Mouse (Mus musculus) liver, embryonic 16.5 days (tissue): Measurements from ENCODE around the gene Dedd2. TPM values are rescaled to one million over a fixed set of nuclear protein-coding genes. Genes with fewer than 3 reads are reported as not detected.

Experiments
- ATAC-seq: fragments of 200-750 bp; cut with Nextera tagmentation; 2 replicates; pipeline ENCODE4 v1.8.0; 2017; ENCODE audit warnings: low read depth, mild to moderate bottlenecking, moderate number of reproducible peaks, moderate library complexity
- H3K27ac ChIP-seq: fragments of 300-500 bp; sonication (generic); 2 replicates; pipeline ENCODE4 v1.5.1; 2014; ENCODE audit warnings: mild to moderate bottlenecking, low read length
- H3K27me3 ChIP-seq: fragments of 300-500 bp; sonication (generic); 2 replicates; pipeline ENCODE4 v1.6.1; 2014; ENCODE audit warnings: low read depth, low read length, mixed read lengths; ENCODE audit not compliant: control insufficient read depth, insufficient read depth
- H3K36me3 ChIP-seq: fragments of 300-500 bp; sonication (generic); 2 replicates; pipeline ENCODE4 v1.6.1; 2014; ENCODE audit warnings: mild to moderate bottlenecking; ENCODE audit not compliant: control insufficient read depth, insufficient read depth
- H3K4me1 ChIP-seq: fragments of 300-500 bp; sonication (generic); 2 replicates; pipeline ENCODE4 v1.6.1; 2014; ENCODE audit warnings: low read depth, low read length, mixed read lengths; ENCODE audit not compliant: control insufficient read depth
- H3K4me2 ChIP-seq: fragments of 300-500 bp; sonication (generic); 2 replicates; pipeline ENCODE4 v1.6.1; 2014; ENCODE audit warnings: low read depth, low read length, mixed read lengths
- H3K4me3 ChIP-seq: fragments of 300-500 bp; sonication (generic); 2 replicates; pipeline ENCODE4 v1.5.1; 2014; ENCODE audit warnings: low read depth, mild to moderate bottlenecking, low read length
- H3K9ac ChIP-seq: fragments of 300-500 bp; sonication (generic); 2 replicates; pipeline ENCODE4 v1.6.1; 2014; ENCODE audit warnings: low read depth, low read length
- H3K9me3 ChIP-seq: fragments of 300-500 bp; sonication (generic); replicated peaks from 2 replicates; pipeline ENCODE4 v1.6.1; 2016; ENCODE audit warnings: low read length; ENCODE audit not compliant: control insufficient read depth
- WGBS: fragments of 180-500 bp; shearing (Covaris S2); extraction: QIAGEN DNeasy Blood & Tissue Kit; methylation state at CpG from one replicate; pipeline ENCODE4 v1.1.7; 2014; ENCODE audit not compliant: insufficient replicate concordance; 5-methylcytosine and 5-hydroxymethylcytosine counted together
- polyA plus RNA-seq: library from polyadenylated mRNA; unstranded; fragments of >200 nt; fragmentation: Nextera tagmentation; extraction: Ambion mirVana; gene quantifications from 2 replicates; pipeline ENCODE4 v1.2.1, GENCODE M21; 2015

Dedd2 gene
- polyA plus RNA-seq, 1 experiment from 2014 or later: 31.9 TPM

DNA sequence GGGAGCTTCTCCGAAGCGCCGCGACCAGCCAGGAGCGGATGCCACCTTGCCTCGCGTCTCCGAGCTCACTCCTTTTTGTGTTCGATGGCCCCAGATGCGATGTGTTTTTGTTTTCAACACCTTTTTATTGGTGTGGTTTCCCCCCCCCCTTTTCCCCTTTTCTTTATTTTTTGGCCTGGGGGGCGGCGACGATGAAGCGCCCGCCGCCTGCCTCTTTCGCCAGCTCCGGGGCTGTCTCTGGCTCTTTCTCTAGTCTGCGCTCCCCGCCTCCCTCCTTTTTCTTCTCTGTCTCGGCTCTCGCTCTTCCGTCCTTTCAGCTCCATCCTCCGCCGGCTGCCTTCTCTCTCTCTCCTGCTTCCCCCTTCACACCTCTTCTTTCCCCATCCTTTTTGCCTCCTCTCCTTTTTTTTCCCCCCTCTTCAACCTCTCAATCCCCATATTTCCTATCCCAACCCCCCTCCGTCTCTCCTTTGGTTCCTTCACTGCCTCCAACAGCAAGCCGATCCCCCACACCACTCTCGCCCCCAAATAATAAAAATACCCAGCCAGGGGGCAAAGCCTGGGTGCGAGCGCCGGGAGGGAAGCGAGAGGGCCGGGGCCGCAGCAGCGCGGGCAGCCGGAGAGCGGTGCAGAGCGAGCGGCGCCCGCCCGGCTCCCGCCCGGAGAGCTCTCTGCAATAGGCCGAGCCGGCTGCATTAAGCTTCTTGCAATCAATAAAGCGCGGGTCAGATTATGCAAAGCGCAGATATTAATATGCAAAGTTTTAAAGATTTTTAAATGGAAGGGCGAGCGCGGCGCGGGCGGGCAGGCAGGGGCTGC is 41.4 kb downstream of the Dedd2 start:
- WGBS: 2% methylated on average over 55 of the region's 56 CpGs
- H3K4me1 ChIP-seq: no peaks in the 10 kb centered on the region; the same call in none of the 2 replicates
- H3K27ac ChIP-seq: no peak overlapping the region
- peak overlapping the region; percentile 56 for H3K4me2 ChIP-seq
- H3K4me3 ChIP-seq: peak overlapping the region; percentile 36
- no peaks in the 10 kb centered on the region for H3K36me3 ChIP-seq
- no peaks in the 10 kb centered on the region for H3K9me3 ChIP-seq
- no peak for ATAC-seq
- peaks cover 89% of the 10 kb centered on the region for H3K27me3 ChIP-seq
- H3K9ac ChIP-seq: no peak overlapping the region

DNA sequence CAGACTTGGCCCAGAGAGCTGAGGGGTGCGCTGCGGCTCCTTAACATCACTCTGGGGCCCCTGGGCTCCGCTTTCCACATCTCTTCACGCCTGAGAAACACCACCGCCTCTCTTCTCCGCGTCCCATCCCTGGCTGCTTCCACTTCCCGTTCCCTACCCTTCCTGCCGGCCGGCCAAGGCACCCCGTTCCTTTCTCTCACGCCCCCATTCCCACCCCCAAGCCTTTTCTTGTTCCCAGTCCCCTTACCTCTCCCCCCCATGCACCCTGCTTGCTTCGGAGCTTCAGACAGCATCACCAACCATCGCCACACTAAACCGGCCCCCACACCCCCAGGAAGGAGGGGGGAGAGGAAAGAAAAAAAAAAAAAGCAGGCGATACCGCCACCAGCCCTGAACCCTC is 42.1 kb downstream of the Dedd2 start:
- H3K27me3 ChIP-seq: peaks cover 86% of the 10 kb centered on the region
- H3K4me3 ChIP-seq: no peak overlapping the region
- no peak for ATAC-seq
- no peak overlapping the region for H3K27ac ChIP-seq
- H3K4me2 ChIP-seq: no peak overlapping the region
- H3K9ac ChIP-seq: no peak overlapping the region
- H3K36me3 ChIP-seq: no peaks in the 10 kb centered on the region
- WGBS: 2% methylated on average over 15 of the region's 17 CpGs
- H3K9me3 ChIP-seq: no peaks in the 10 kb centered on the region
- no peaks in the 10 kb centered on the region; the same call in none of the 2 replicates for H3K4me1 ChIP-seq

DNA sequence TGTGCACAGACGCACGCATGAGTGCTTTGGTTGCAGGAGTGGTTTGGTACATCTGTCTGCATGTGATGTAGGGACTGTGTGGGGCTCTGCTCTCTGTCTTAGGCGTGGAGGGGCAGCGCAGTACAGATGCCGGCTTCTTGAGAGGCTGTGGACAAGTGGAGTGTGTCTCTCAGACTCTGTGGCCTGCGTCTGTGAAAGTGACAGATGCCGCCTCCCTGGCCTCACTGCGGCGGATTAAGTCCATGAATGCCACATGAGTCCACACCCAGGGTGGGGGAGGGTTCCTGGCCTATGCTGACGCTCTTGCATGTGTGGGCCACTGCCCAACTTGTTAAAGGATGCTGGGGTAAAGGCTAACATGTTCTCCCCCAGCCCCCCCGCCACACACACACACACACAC is 46.1 kb downstream of the Dedd2 start:
- no peak overlapping the region for H3K4me2 ChIP-seq
- no peak for ATAC-seq
- no peaks in the 10 kb centered on the region for H3K9me3 ChIP-seq
- H3K36me3 ChIP-seq: no peaks in the 10 kb centered on the region
- peaks cover 46% of the 10 kb centered on the region for H3K27me3 ChIP-seq
- H3K4me3 ChIP-seq: no peak overlapping the region
- no peak overlapping the region for H3K9ac ChIP-seq
- H3K27ac ChIP-seq: no peak overlapping the region
- 62% methylated on average over 11 of the region's 11 CpGs for WGBS
- H3K4me1 ChIP-seq: no peaks in the 10 kb centered on the region; the same call in 1 of the 2 replicates

DNA sequence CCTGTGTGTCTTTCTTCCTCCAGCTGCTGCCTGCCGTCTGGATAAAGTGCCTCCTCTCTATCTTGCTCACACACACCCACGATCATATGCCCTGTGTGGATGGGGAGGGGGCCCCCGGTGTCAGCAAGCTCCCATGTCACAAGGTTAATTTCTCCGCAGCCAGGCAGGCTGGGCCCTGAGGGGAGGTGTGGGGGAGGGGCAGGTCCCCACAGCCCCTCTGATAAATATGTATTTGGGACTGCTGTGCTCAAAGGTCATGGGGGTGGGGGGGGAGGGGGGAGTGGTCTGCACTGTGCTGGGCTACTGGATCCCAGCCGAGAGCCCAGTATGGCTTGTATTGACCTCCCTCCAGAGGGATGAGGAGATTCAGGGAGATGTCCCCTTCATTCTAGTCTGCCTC is 47.7 kb downstream of the Dedd2 start:
- ATAC-seq: no peak
- Histone ChIP-seq H3K27ac (no peak overlapping the region), H3K36me3 (no peaks in the 10 kb centered on the region), H3K27me3 (peaks cover 29% of the 10 kb centered on the region), H3K4me2 (no peak overlapping the region), H3K4me3 (no peak overlapping the region), H3K9ac (no peak overlapping the region), H3K4me1 (no peaks in the 10 kb centered on the region), H3K9me3 (no peaks in the 10 kb centered on the region)
- 41% methylated on average over 5 of the region's 5 CpGs for WGBS

DNA sequence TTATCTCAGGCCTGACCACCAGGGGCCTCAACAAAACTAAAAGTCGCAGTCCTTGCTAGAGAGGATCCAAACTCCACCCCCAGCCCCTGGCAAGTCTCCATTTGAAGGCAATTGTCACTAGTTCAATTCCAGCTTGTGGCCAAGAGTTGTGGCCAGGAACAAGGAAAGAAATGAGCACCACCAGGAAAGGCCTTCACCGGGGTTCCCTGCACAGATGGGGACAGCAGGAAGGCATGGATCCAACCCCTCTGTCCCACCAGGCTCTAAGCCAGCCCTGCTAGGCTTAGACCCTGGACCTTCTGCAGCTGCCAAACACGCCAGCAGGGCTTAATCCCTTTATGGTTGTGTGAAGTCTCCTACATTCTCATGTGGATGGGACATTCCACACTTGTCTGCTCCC is 49.8 kb downstream of the Dedd2 start:
- no peak overlapping the region for H3K9ac ChIP-seq
- ATAC-seq: no peak
- H3K9me3 ChIP-seq: no peaks in the 10 kb centered on the region
- no peaks in the 10 kb centered on the region for H3K4me1 ChIP-seq
- no peak overlapping the region for H3K27ac ChIP-seq
- H3K27me3 ChIP-seq: peaks cover 9% of the 10 kb centered on the region
- 38% methylated on average over 3 of the region's 3 CpGs for WGBS
- H3K4me2 ChIP-seq: no peak overlapping the region
- H3K36me3 ChIP-seq: no peaks in the 10 kb centered on the region
- no peak overlapping the region for H3K4me3 ChIP-seq

DNA sequence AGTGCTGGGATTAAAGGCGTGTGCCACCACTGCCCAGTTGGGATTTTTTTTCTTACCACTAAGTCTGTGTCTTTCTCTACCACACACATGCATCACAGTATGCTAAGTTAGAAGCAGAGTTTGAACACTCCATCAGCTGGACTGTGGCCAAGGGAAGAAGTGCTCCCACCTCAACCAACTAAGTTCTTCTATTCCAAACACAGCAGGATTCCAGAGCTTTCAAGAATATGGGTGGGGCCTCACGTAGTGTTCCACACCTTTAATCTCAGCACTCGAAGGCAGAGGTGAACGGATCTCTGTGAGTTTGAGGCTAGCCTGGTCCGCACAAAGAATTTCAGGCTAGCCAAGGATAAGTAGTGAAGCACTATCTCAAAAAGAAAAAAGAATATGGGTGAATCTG is 54.3 kb downstream of the Dedd2 start:
- Histone ChIP-seq H3K4me3 (no peak overlapping the region), H3K27me3 (peaks cover 11% of the 10 kb centered on the region), H3K27ac (no peak overlapping the region), H3K36me3 (no peaks in the 10 kb centered on the region), H3K9me3 (no peaks in the 10 kb centered on the region), H3K4me1 (no peaks in the 10 kb centered on the region), H3K9ac (no peak overlapping the region), H3K4me2 (no peak overlapping the region)
- WGBS: 63% methylated on average over 5 of the region's 5 CpGs
- no peak for ATAC-seq

DNA sequence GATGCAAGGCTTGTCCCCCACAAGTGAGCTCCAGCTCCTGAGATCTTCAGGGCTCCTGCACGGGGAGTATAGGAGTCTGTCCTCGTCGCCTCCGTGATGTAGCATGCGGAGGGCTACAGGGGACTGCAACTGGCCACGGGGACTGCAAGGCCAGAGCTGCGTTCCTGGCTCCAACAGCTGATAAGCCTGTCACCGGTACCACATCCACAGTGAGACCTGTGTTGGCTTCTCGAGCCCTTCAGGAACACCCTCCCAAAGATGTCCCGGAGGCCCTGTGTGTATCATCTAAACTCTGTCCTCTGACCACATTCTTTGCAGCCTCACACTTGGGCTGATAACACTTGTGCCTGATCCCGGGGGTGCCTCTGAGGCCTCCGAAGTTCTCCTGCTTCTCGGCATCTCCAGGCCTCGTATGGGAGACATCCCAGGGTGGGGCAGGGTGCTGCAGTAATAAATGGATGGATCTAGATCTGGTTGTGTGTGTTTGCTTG is 64.2 kb downstream of the Dedd2 start:
- Histone ChIP-seq H3K4me2 (peak overlapping the region; percentile 81), H3K27me3 (peaks cover 16% of the 10 kb centered on the region), H3K4me1 (peaks cover 35% of the 10 kb centered on the region), H3K36me3 (no peaks in the 10 kb centered on the region), H3K9me3 (no peaks in the 10 kb centered on the region), H3K27ac (peak overlapping the region; percentile 84), H3K9ac (peak overlapping the region; percentile 64), H3K4me3 (peak overlapping the region; percentile 53)
- 8% methylated on average over 14 of the region's 14 CpGs for WGBS
- peak; percentile 58 for ATAC-seq

DNA sequence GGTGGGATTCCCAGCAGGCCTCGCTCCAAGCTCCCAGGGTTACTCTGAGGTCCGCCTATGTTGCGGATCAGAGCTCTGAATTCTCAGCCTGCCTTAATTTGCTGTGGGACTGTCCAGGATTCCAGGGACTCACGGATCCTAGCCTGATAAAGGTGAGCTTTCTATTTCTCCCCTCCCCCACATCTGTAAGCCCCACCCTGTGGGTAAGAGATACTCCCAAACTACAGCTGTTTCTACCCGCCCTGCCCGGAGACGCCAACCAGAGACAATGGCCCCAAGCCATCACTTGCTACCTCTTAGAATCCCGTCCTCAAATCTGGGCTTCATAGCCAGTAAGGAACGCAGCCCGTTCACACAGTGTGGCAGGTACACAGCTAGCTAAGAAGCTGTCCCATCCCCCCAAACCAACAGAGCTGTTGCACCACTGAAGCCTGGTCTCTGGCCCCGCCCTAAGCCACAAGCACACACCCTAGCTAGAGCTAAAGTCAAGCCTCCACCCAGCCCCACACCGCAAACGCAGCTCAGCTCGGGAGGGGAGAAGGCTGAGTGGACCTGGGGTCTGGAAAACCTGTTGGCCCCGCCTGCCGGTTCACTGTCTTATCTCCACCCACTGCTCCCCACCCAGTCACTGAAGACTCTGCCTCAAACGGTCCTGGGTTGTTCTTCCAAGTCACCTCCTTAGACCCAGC is 64.8 kb downstream of the Dedd2 start:
- Histone ChIP-seq H3K27me3 (peaks cover 21% of the 10 kb centered on the region), H3K4me3 (peak overlapping the region; percentile 53), H3K4me1 (peaks cover 35% of the 10 kb centered on the region), H3K27ac (peak overlapping the region; percentile 84), H3K9ac (peak overlapping the region; percentile 64), H3K4me2 (peak overlapping the region; percentile 81), H3K9me3 (no peaks in the 10 kb centered on the region), H3K36me3 (no peaks in the 10 kb centered on the region)
- WGBS: 5% methylated on average over 17 of the region's 17 CpGs
- ATAC-seq: peak; percentile 95

DNA sequence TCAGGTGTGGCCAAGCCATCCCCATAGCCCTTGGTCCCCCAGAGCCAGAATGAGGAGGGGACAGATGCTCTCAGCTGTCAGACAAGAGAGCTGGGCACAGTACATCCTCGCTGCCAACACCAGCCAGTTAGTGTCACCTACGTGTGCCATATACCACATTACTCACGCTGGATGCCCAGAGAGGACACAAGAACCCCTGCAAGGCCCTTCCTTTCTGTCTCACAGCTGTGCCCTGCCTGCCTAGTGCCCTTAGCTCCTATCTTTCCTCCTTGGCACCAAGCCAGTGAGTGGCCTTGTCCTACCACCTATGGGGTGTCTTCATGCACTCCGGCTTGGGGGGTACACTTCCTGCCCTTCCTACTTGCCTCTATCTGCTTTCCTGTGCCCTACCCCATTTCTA is 65.8 kb downstream of the Dedd2 start:
- Histone ChIP-seq H3K4me2 (peak overlapping the region; percentile 81), H3K9me3 (no peaks in the 10 kb centered on the region), H3K4me3 (no peak overlapping the region), H3K4me1 (peaks cover 35% of the 10 kb centered on the region), H3K9ac (peak overlapping the region; percentile 64), H3K36me3 (no peaks in the 10 kb centered on the region), H3K27me3 (peaks cover 31% of the 10 kb centered on the region), H3K27ac (no peak overlapping the region)
- ATAC-seq: no peak
- 58% methylated on average over 4 of the region's 4 CpGs for WGBS
